Mouse (Mus musculus) embryonic fibroblast, embryonic 13.5 days (primary cell): ENCODE measurements around the gene Elovl4.

Experiments
- CTCF ChIP-seq: IDR thresholded peaks from 2 replicates; pipeline ENCODE4 v1.5.1; 2011; ENCODE audit warnings: mild to moderate bottlenecking, control low read depth, low read length, moderate library complexity, borderline replicate concordance; ENCODE audit not compliant: insufficient read depth
- POLR2A ChIP-seq: IDR thresholded peaks from 2 replicates; pipeline ENCODE4 v1.6.1; 2011; ENCODE audit warnings: low read depth, mild to moderate bottlenecking, control low read depth, low read length, moderate library complexity

GRCm38 (mm10) chr9:83785501-83785900, 20.6 kb downstream of the Elovl4 start:
- TF ChIP-seq CTCF (no peak), POLR2A (no peak)
